Mouse (Mus musculus) hindbrain, embryonic 15.5 days (tissue): ENCODE measurements at regions not wholly inside any gene's neighbourhood (a gene's known extent, or its start where the extent isn't known, plus 50 kb on each side); places are given as distances from the start of the nearest gene placed in this dataset.
A peak's percentile ranks its signal among the peaks of the same experiment; 100 is the strongest.
"Not testable (repeated sequence)": the region's sequence is repeated elsewhere in the genome, so short reads cannot be mapped to it uniquely, and the experiment has no call there.

Experiments
- ATAC-seq: fragments of 200-750 bp; cut with Nextera tagmentation; 2 replicates; pipeline ENCODE4 v1.8.0; 2017; ENCODE audit warnings: low read depth, moderate number of reproducible peaks, moderate TSS enrichment; ENCODE audit not compliant: low FRiP score
- H3K27ac ChIP-seq: fragments of 300-500 bp; sonication (generic); replicated peaks from 2 replicates; pipeline ENCODE4 v1.5.1; 2015; ENCODE audit warnings: mild to moderate bottlenecking, inconsistent platforms
- H3K27me3 ChIP-seq: fragments of 300-500 bp; sonication (generic); 2 replicates; pipeline ENCODE4 v1.6.1; 2015; ENCODE audit warnings: control low read depth, inconsistent platforms
- H3K36me3 ChIP-seq: fragments of 300-500 bp; sonication (generic); 2 replicates; pipeline ENCODE4 v1.6.1; 2015; ENCODE audit warnings: control low read depth, inconsistent platforms
- H3K4me1 ChIP-seq: fragments of 300-500 bp; sonication (generic); replicated peaks from 2 replicates; pipeline ENCODE4 v1.6.1; 2015; ENCODE audit warnings: control low read depth, inconsistent platforms
- H3K4me2 ChIP-seq: fragments of 300-500 bp; sonication (generic); 2 replicates; pipeline ENCODE4 v1.6.1; 2015; ENCODE audit warnings: moderate library complexity, mild to moderate bottlenecking, inconsistent platforms
- H3K4me3 ChIP-seq: fragments of 300-500 bp; sonication (generic); 2 replicates; pipeline ENCODE4 v1.5.1; 2015; ENCODE audit warnings: mild to moderate bottlenecking, inconsistent platforms
- H3K9ac ChIP-seq: fragments of 300-500 bp; sonication (generic); 2 replicates; pipeline ENCODE4 v1.6.1; 2015; ENCODE audit warnings: inconsistent platforms
- H3K9me3 ChIP-seq: fragments of 300-500 bp; sonication (generic); 2 replicates; pipeline ENCODE4 v1.6.1; 2016; ENCODE audit warnings: control low read depth, inconsistent platforms
- WGBS: fragments of 180-500 bp; shearing (Covaris S2); methylation state at CpG from one replicate; pipeline ENCODE4 v1.1.7; 2015; 5-methylcytosine and 5-hydroxymethylcytosine counted together

GRCm38 (mm10) chr6:64948839-64949238, 93.5 kb upstream of the Smarcad1 start:
- H3K9ac ChIP-seq, H3K27ac ChIP-seq, H3K4me3 ChIP-seq, H3K36me3 ChIP-seq, H3K9me3 ChIP-seq, H3K4me2 ChIP-seq, ATAC-seq, H3K27me3 ChIP-seq, H3K4me1 ChIP-seq: not testable (repeated sequence)
- WGBS: 78% methylated on average over 5 of the region's 5 CpGs

GRCm38 (mm10) chr6:64961608-64962486, 80.5 kb upstream of the Smarcad1 start:
- H3K4me2 ChIP-seq: peak overlapping the region; percentile 50
- no peaks in the 10 kb centered on the region for H3K36me3 ChIP-seq
- H3K9ac ChIP-seq: 0 out of 2 replicates have a peak overlapping the region, but pooled peaks have one; percentile 19
- H3K27ac ChIP-seq: peak overlapping the region; percentile 48; the same call in 1 of the 2 replicates
- H3K9me3 ChIP-seq: no peaks in the 10 kb centered on the region
- no peaks in the 10 kb centered on the region for H3K27me3 ChIP-seq
- H3K4me3 ChIP-seq: peak overlapping the region; percentile 17
- H3K4me1 ChIP-seq: peaks cover 11% of the 10 kb centered on the region
- ATAC-seq: peak; percentile 71; the same call in 1 of the 2 replicates
- 38% methylated on average over 16 of the region's 16 CpGs for WGBS

- ATAC-seq: no peak
- no peaks in the 10 kb centered on the region for H3K9me3 ChIP-seq
- no peak overlapping the region for H3K27ac ChIP-seq
- peak overlapping the region; percentile 50; the same call in 1 of the 2 replicates for H3K4me2 ChIP-seq
- WGBS: 51% methylated on average over 5 of the region's 5 CpGs
- no peaks in the 10 kb centered on the region for H3K27me3 ChIP-seq
- H3K36me3 ChIP-seq: no peaks in the 10 kb centered on the region
- H3K4me1 ChIP-seq: peaks cover 11% of the 10 kb centered on the region
- H3K9ac ChIP-seq: no peak overlapping the region
- H3K4me3 ChIP-seq: no peak overlapping the region
These were observed 79.8 kb upstream of the Smarcad1 start for GRCm38 (mm10) chr6:64962612-64963011.

GRCm38 (mm10) chr6:64964664-64965063, 77.7 kb upstream of the Smarcad1 start:
- 75% methylated on average over 6 of the region's 6 CpGs for WGBS
- H3K9me3 ChIP-seq: no peaks in the 10 kb centered on the region
- no peaks in the 10 kb centered on the region for H3K27me3 ChIP-seq
- ATAC-seq: no peak
- H3K9ac ChIP-seq: no peak overlapping the region
- no peak overlapping the region for H3K4me2 ChIP-seq
- no peak overlapping the region for H3K4me3 ChIP-seq
- no peaks in the 10 kb centered on the region for H3K36me3 ChIP-seq
- no peak overlapping the region for H3K27ac ChIP-seq
- peaks cover 11% of the 10 kb centered on the region for H3K4me1 ChIP-seq

GRCm38 (mm10) chr6:64965203-64965602, 77.2 kb upstream of the Smarcad1 start:
- Histone ChIP-seq H3K4me2 (no peak overlapping the region), H3K36me3 (no peaks in the 10 kb centered on the region), H3K9me3 (no peaks in the 10 kb centered on the region), H3K27ac (no peak overlapping the region), H3K9ac (no peak overlapping the region), H3K4me1 (peaks cover 11% of the 10 kb centered on the region), H3K27me3 (no peaks in the 10 kb centered on the region), H3K4me3 (no peak overlapping the region)
- 82% methylated on average over 1 of the region's 1 CpGs for WGBS
- ATAC-seq: no peak

- Histone ChIP-seq H3K27me3 (no peaks in the 10 kb centered on the region), H3K9me3 (no peaks in the 10 kb centered on the region), H3K27ac (no peak overlapping the region), H3K9ac (no peak overlapping the region), H3K4me1 (no peaks in the 10 kb centered on the region), H3K4me3 (no peak overlapping the region), H3K36me3 (no peaks in the 10 kb centered on the region), H3K4me2 (no peak overlapping the region)
- no peak for ATAC-seq
- whole genome bisulfite sequencing: 79% methylated on average over 8 of the region's 8 CpGs
These were observed 72.2 kb upstream of the Smarcad1 start for GRCm38 (mm10) chr6:64970158-64970557.

- Histone ChIP-seq H3K36me3 (no peaks in the 10 kb centered on the region), H3K4me1 (no peaks in the 10 kb centered on the region), H3K27me3 (no peaks in the 10 kb centered on the region), H3K9me3 (no peaks in the 10 kb centered on the region), H3K4me2 (no peak overlapping the region), H3K27ac (no peak overlapping the region), H3K4me3 (no peak overlapping the region), H3K9ac (no peak overlapping the region)
- 51% methylated on average over 2 of the region's 2 CpGs for WGBS
- ATAC-seq: no peak
These were observed 68.4 kb upstream of the Smarcad1 start for GRCm38 (mm10) chr6:64973968-64974367.

- not testable (repeated sequence) for ATAC-seq, H3K4me2 ChIP-seq, H3K9me3 ChIP-seq, H3K27ac ChIP-seq, H3K4me1 ChIP-seq, H3K9ac ChIP-seq, H3K27me3 ChIP-seq, H3K4me3 ChIP-seq, H3K36me3 ChIP-seq
- 97% methylated on average over 1 of the region's 1 CpGs for WGBS
These were observed 67.9 kb upstream of the Smarcad1 start for GRCm38 (mm10) chr6:64974453-64974852.

GRCm38 (mm10) chr6:64982132-64982531, 60.3 kb upstream of the Smarcad1 start:
- H3K27ac ChIP-seq: no peak overlapping the region
- H3K4me1 ChIP-seq: no peaks in the 10 kb centered on the region
- H3K36me3 ChIP-seq: no peaks in the 10 kb centered on the region
- H3K9me3 ChIP-seq: no peaks in the 10 kb centered on the region
- ATAC-seq: no peak
- no peak overlapping the region for H3K4me3 ChIP-seq
- WGBS: 31% methylated on average over 2 of the region's 2 CpGs
- no peak overlapping the region for H3K4me2 ChIP-seq
- H3K9ac ChIP-seq: no peak overlapping the region
- no peaks in the 10 kb centered on the region for H3K27me3 ChIP-seq
